Mouse (Mus musculus): Measurements from ENCODE around the gene Mrps21. TPM values are rescaled to one million over a fixed set of nuclear protein-coding genes. Genes with fewer than 3 reads are reported as not detected.
A peak's percentile ranks its signal among the peaks of the same experiment; 100 is the strongest.

Mrps21 gene
- polyA plus RNA-seq, 1 experiment = 441 TPM

DNA sequence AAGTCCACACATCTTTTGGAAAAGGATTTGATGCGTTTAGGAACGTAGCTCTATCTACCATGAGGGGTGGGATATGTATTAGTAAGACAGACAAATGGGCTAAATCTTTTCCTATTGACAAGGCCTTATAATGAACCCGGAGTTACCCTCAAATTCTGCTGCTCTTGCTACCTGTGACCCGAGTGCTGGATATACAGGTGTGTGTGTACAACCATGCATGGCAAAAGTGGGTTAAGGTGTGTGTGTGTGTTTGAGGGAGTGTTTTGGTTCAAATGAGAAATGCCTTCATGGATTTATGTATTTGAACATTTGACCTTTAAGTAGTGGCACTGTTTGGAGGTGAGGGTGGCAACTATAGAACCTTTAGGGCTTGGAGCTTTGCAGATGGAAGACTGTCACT, 42.3 kb downstream of the Mrps21 start:
- Histone ChIP-seq H3K27me3 (ENCODE audit: control insufficient read depth, insufficient read depth, insufficient read length) (no peaks in the 10 kb centered on the region), H3K36me3 (ENCODE audit: control insufficient read depth, insufficient read depth) (peaks cover 66% of the 10 kb centered on the region), H3K79me3 (ENCODE audit: low read depth) (no peaks in the 10 kb centered on the region), H3ac (ENCODE audit: control insufficient read depth, insufficient read length, low read depth) (no peak overlapping the region), H3K79me2 (ENCODE audit: control insufficient read depth, insufficient read depth) (no peaks in the 10 kb centered on the region), H3K4me3 (ENCODE audit: insufficient read depth, poor library complexity, severe bottlenecking) (no peak overlapping the region)
- TF ChIP-seq USF1 (IDR thresholded peaks at IDR 0.05; ENCODE audit: low read depth) (no peak), MYOD1 (IDR thresholded peaks at IDR 0.05; ENCODE audit: control insufficient read depth, insufficient read length, low read depth) (no peak), MAX (IDR thresholded peaks at IDR 0.05) (no peak), FOSL1 (IDR thresholded peaks at IDR 0.05; ENCODE audit: insufficient read depth, low read length, poor library complexity, severe bottlenecking) (no peak), CEBPB (IDR thresholded peaks at IDR 0.05; ENCODE audit: low read depth) (no peak), CTCF (IDR thresholded peaks at IDR 0.05; ENCODE audit: control insufficient read depth, insufficient read depth, insufficient read length) (no peak), MYOG (IDR thresholded peaks at IDR 0.05; ENCODE audit: control insufficient read depth, extremely low read depth, insufficient read length) (no peak)

DNA sequence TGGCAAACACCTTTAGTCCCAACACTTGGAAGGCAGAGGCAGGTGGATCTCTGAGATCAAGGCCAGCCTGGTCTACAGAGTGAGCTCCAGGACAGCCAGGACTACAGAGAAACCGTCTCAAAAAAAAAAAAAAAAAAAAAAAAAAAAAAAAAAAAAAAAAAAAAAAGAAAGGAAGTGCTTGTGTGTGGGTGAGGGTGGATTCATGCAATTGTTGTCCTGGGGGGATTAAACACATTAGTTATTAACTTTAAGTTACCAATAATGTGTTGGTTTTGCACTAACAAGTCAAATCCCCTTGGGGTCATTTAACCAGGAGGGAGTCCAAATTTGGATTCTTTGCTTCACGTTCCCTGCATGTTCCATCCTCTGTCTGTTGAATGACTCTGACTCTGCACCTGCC, 45.0 kb downstream of the Mrps21 start:
- no peak overlapping the region for H3ac ChIP-seq (ENCODE audit: control insufficient read depth, insufficient read length, low read depth)
- TF ChIP-seq MAX (IDR thresholded peaks at IDR 0.05) = no peak
- no peak for TF ChIP-seq CEBPB (IDR thresholded peaks at IDR 0.05; ENCODE audit: low read depth)
- no peak for TF ChIP-seq FOSL1 (IDR thresholded peaks at IDR 0.05; ENCODE audit: insufficient read depth, low read length, poor library complexity, severe bottlenecking)
- no peak for TF ChIP-seq USF1 (IDR thresholded peaks at IDR 0.05; ENCODE audit: low read depth)
- no peak for TF ChIP-seq MYOD1 (IDR thresholded peaks at IDR 0.05; ENCODE audit: control insufficient read depth, insufficient read length, low read depth)
- no peak for TF ChIP-seq MYOG (IDR thresholded peaks at IDR 0.05; ENCODE audit: control insufficient read depth, extremely low read depth, insufficient read length)
- TF ChIP-seq CTCF (IDR thresholded peaks at IDR 0.05; ENCODE audit: control insufficient read depth, insufficient read depth, insufficient read length) = no peak

DNA sequence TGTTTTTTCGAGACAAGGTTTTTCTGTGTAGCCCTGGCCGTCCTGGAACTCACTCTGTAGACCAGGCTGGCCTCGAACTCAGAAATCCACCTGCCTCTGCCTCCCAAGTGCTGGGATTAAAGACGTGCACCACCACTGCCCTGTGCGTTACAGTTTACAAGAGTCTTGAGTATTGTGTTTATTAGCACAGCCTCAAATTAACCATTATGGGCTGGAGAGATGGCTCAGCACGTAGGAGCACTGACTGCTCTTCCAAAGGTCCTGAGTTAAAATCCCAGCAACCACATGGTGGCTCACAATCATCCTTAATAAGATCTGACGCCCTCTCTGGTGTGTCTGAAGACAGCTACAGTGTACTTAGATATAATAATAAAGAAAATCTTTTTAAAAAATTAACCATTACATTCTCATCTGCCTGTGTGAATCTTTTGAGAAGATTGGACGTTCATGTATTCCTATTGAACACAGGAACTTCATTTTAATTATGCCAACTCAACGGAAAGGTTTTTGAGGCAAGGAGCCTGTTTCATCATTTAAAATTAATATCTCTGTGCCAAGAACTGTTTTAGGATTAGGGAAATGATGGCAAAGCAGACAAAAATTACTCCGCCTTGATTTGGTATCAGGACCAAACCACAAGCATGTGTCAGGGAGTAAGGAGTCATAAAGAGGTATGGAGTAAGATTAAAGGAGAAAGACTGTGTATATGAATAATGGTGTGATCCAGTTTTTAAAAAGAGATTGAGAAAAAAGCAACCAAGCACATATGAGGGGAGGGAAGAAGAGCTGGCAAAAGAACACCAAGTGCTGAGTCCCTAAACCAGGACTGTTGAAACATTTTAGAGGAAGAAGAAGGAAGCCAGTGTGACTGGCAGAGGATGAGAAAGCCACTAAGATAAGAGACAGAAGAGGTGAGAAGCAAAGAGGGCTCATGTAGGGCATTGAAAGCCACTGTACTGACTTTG, 51.0 kb downstream of the Mrps21 start:
- H3K79me2 ChIP-seq (ENCODE audit: control insufficient read depth, insufficient read depth) = peaks cover 32% of the 10 kb centered on the region
- peak overlapping the region; percentile 76 for H3ac ChIP-seq (ENCODE audit: control insufficient read depth, insufficient read length, low read depth)
- H3K79me3 ChIP-seq (ENCODE audit: low read depth) = peaks cover 30% of the 10 kb centered on the region
- H3K36me3 ChIP-seq (ENCODE audit: control insufficient read depth, insufficient read depth) = no peaks in the 10 kb centered on the region
- peak overlapping the region; percentile 29 for H3K4me3 ChIP-seq (ENCODE audit: insufficient read depth, poor library complexity, severe bottlenecking)
- no peaks in the 10 kb centered on the region for H3K27me3 ChIP-seq (ENCODE audit: control insufficient read depth, insufficient read depth, insufficient read length)
- TF ChIP-seq USF1 (IDR thresholded peaks at IDR 0.05; ENCODE audit: low read depth) = no peak
- TF ChIP-seq FOSL1 (IDR thresholded peaks at IDR 0.05; ENCODE audit: insufficient read depth, low read length, poor library complexity, severe bottlenecking) = no peak
- no peak for TF ChIP-seq CTCF (IDR thresholded peaks at IDR 0.05; ENCODE audit: control insufficient read depth, insufficient read depth, insufficient read length)
- TF ChIP-seq MAX (IDR thresholded peaks at IDR 0.05) = no peak
- no peak for TF ChIP-seq MYOD1 (IDR thresholded peaks at IDR 0.05; ENCODE audit: control insufficient read depth, insufficient read length, low read depth)
- TF ChIP-seq CEBPB (IDR thresholded peaks at IDR 0.05; ENCODE audit: low read depth) = no peak
- TF ChIP-seq MYOG (IDR thresholded peaks at IDR 0.05; ENCODE audit: control insufficient read depth, extremely low read depth, insufficient read length) = no peak

More for the DNA sequence above, 45.0 kb downstream of the Mrps21 start:
- peaks cover 39% of the 10 kb centered on the region for H3K36me3 ChIP-seq (ENCODE audit: control insufficient read depth, insufficient read depth)
- no peaks in the 10 kb centered on the region for H3K79me3 ChIP-seq (ENCODE audit: low read depth)
- no peaks in the 10 kb centered on the region for H3K79me2 ChIP-seq (ENCODE audit: control insufficient read depth, insufficient read depth)
- H3K4me3 ChIP-seq (ENCODE audit: insufficient read depth, poor library complexity, severe bottlenecking) = no peak overlapping the region
- no peaks in the 10 kb centered on the region for H3K27me3 ChIP-seq (ENCODE audit: control insufficient read depth, insufficient read depth, insufficient read length)

DNA sequence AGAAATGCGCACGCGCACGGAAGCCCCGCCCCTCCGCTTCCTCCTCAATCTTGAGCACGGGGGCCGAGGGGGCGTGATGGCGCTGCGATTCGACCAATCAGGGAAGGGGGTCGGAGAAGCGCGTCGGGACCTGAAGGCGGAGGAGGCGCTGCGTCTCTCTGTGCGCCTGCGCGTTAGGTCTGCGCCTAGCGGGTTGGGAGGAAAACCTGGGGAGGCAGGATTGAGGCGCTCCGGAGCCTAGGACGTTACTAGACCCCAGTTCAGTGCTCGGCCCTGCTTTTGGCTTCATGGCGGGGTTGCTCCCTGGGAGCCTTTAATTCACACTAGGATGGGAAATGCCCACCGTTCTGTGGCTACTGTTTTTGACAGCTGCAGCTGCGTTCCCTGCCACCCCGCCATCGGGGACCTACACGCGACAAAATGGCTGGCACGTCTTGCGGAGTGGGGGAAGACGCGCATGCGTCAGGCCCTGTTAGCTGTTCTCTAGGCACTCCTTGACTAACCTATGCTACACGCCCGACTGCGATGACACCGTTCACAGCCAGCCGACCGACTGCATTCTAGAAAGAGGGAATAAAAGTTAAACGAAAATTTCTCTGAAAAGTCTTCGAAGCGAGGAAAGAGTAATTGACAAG, 51.9 kb downstream of the Mrps21 start:
- H3K4me3 ChIP-seq (ENCODE audit: insufficient read depth, poor library complexity, severe bottlenecking) = peak overlapping the region; percentile 60
- H3K27me3 ChIP-seq (ENCODE audit: control insufficient read depth, insufficient read depth, insufficient read length) = no peaks in the 10 kb centered on the region
- H3K36me3 ChIP-seq (ENCODE audit: control insufficient read depth, insufficient read depth) = no peaks in the 10 kb centered on the region
- peak overlapping the region; percentile 76 for H3ac ChIP-seq (ENCODE audit: control insufficient read depth, insufficient read length, low read depth)
- H3K79me3 ChIP-seq (ENCODE audit: low read depth) = peaks cover 39% of the 10 kb centered on the region
- no peak for TF ChIP-seq FOSL1 (IDR thresholded peaks at IDR 0.05; ENCODE audit: insufficient read depth, low read length, poor library complexity, severe bottlenecking)
- no peak for TF ChIP-seq CTCF (IDR thresholded peaks at IDR 0.05; ENCODE audit: control insufficient read depth, insufficient read depth, insufficient read length)
- no peak for TF ChIP-seq USF1 (IDR thresholded peaks at IDR 0.05; ENCODE audit: low read depth)
- TF ChIP-seq MYOG (IDR thresholded peaks at IDR 0.05; ENCODE audit: control insufficient read depth, extremely low read depth, insufficient read length) = no peak
- peak; percentile 85 for TF ChIP-seq MAX (IDR thresholded peaks at IDR 0.05)
- peaks cover 41% of the 10 kb centered on the region for H3K79me2 ChIP-seq (ENCODE audit: control insufficient read depth, insufficient read depth)

DNA sequence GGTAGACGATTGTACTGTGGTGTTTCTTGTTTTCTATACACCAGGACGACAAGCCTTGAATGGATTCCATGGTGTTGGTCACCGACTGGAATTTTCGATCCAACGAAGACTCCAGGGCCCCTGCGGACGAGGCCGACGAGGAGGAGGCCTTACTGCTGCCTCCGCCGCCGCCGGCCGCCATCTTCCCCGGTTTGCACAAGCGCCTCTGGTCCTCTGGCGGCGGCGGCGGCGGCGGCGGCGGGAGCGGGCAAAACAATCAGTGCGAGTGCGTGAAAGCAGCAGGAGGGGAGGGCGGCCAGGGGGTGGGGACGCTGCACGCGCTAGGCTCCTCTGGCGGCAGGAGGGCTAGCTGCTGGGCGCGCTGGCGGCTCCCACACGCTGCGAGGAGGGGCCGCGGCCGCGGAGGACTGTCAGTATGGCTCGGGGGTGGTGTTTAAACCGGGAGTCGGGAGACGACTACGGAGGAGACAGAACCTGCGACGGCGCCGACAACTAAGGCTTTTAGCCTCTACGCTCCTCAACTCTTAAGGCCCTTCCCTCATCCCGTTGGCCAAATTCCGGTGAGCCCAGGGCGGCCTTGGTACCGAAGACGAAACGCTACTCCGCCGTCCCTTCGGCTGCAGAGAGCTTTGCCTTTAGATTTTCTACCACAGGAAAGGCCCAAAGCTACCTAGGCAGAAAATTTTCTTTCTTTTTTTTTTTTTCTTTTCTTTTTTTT, 52.6 kb downstream of the Mrps21 start, which contains the start of gene Rprd2:
Gene Rprd2, minus strand, starts transcription at position 293 of the 718 bp plus-strand sequence.
- Histone ChIP-seq H3K27me3 (ENCODE audit: control insufficient read depth, insufficient read depth, insufficient read length) (no peaks in the 10 kb centered on the region), H3K36me3 (ENCODE audit: control insufficient read depth, insufficient read depth) (no peaks in the 10 kb centered on the region), H3ac (ENCODE audit: control insufficient read depth, insufficient read length, low read depth) (peak within 1 kb of the TSS; percentile 97), H3K79me2 (ENCODE audit: control insufficient read depth, insufficient read depth) (peaks cover 48% of the 10 kb centered on the region), H3K4me3 (ENCODE audit: insufficient read depth, poor library complexity, severe bottlenecking) (peak within 1 kb of the TSS; percentile 60), H3K79me3 (ENCODE audit: low read depth) (peaks cover 46% of the 10 kb centered on the region)
- TF ChIP-seq MAX (IDR thresholded peaks at IDR 0.05) (no peak), CTCF (IDR thresholded peaks at IDR 0.05; ENCODE audit: control insufficient read depth, insufficient read depth, insufficient read length) (no peak), CEBPB (IDR thresholded peaks at IDR 0.05; ENCODE audit: low read depth) (no peak), MYOG (IDR thresholded peaks at IDR 0.05; ENCODE audit: control insufficient read depth, extremely low read depth, insufficient read length) (no peak), MYOD1 (IDR thresholded peaks at IDR 0.05; ENCODE audit: control insufficient read depth, insufficient read length, low read depth) (no peak), FOSL1 (IDR thresholded peaks at IDR 0.05; ENCODE audit: insufficient read depth, low read length, poor library complexity, severe bottlenecking) (no peak), USF1 (IDR thresholded peaks at IDR 0.05; ENCODE audit: low read depth) (no peak)
